Mouse (Mus musculus) forebrain, embryonic 11.5 days (tissue): ENCODE data around the gene Narfl. TPM values are rescaled to one million over a fixed set of nuclear protein-coding genes. Genes with fewer than 3 reads are reported as not detected.
A peak's percentile ranks its signal among the peaks of the same experiment; 100 is the strongest.

Experiments used
- ATAC-seq: fragments of 200-750 bp; cut with Nextera tagmentation; replicated peaks from 2 replicates; pipeline ENCODE4 v1.8.0; 2017; ENCODE audit warnings: moderate TSS enrichment; ENCODE audit not compliant: low FRiP score
- DNase-seq: peaks from one replicate; pipeline ENCODE4 v3.0.0-alpha.2; 2017; ENCODE audit warnings: low spot score
- H3K27ac ChIP-seq: fragments of 300-500 bp; sonication (generic); 2 replicates; pipeline ENCODE4 v1.5.1; 2014; ENCODE audit warnings: low read depth, low read length
- H3K27me3 ChIP-seq: fragments of 300-500 bp; sonication (generic); 2 replicates; pipeline ENCODE4 v1.6.1; 2014; ENCODE audit warnings: mild to moderate bottlenecking, low read length, mixed read lengths; ENCODE audit not compliant: control insufficient read depth, insufficient read depth
- H3K36me3 ChIP-seq: fragments of 300-500 bp; sonication (generic); 2 replicates; pipeline ENCODE4 v1.6.1; 2014; ENCODE audit warnings: mild to moderate bottlenecking, low read length, moderate library complexity, mixed read lengths; ENCODE audit not compliant: control insufficient read depth, insufficient read depth
- H3K4me1 ChIP-seq: fragments of 300-500 bp; sonication (generic); replicated peaks from 2 replicates; pipeline ENCODE4 v1.6.1; 2014; ENCODE audit warnings: low read length, mixed read lengths; ENCODE audit not compliant: control insufficient read depth, insufficient read depth
- H3K4me2 ChIP-seq: fragments of 300-500 bp; sonication (generic); 2 replicates; pipeline ENCODE4 v1.6.1; 2014; ENCODE audit warnings: low read depth, mild to moderate bottlenecking, low read length, moderate library complexity, mixed read lengths; ENCODE audit not compliant: severe bottlenecking
- H3K4me3 ChIP-seq: fragments of 300-500 bp; sonication (generic); 2 replicates; pipeline ENCODE4 v1.5.1; 2014; ENCODE audit warnings: low read depth, low read length
- H3K9ac ChIP-seq: fragments of 300-500 bp; sonication (generic); 2 replicates; pipeline ENCODE4 v1.6.1; 2014; ENCODE audit warnings: low read length
- H3K9me3 ChIP-seq: fragments of 300-500 bp; sonication (generic); 2 replicates; pipeline ENCODE4 v1.6.1; 2016; ENCODE audit warnings: low read length, mixed read lengths; ENCODE audit not compliant: control insufficient read depth
- WGBS: fragments of 180-500 bp; shearing (Covaris S2); extraction: QIAGEN DNeasy Blood & Tissue Kit; methylation state at CpG from one replicate; pipeline ENCODE4 v1.1.7; 2014; 5-methylcytosine and 5-hydroxymethylcytosine counted together
- microRNA-seq: library from miRNA; unstranded; fragments of <30 nt; microRNA quantifications from one replicate; pipeline ENCODE4, GENCODE M21; 2016; ENCODE audit not compliant: insufficient number of aligned reads
- polyA plus RNA-seq: library from polyadenylated mRNA; unstranded; fragments of >200 nt; fragmentation: Nextera tagmentation; extraction: Ambion mirVana; gene quantifications from 2 replicates; pipeline ENCODE4 v1.2.1, GENCODE M21; 2014

Narfl gene
- polyA plus RNA-seq, 1 experiment from 2014 or later = 24.5 TPM

DNA sequence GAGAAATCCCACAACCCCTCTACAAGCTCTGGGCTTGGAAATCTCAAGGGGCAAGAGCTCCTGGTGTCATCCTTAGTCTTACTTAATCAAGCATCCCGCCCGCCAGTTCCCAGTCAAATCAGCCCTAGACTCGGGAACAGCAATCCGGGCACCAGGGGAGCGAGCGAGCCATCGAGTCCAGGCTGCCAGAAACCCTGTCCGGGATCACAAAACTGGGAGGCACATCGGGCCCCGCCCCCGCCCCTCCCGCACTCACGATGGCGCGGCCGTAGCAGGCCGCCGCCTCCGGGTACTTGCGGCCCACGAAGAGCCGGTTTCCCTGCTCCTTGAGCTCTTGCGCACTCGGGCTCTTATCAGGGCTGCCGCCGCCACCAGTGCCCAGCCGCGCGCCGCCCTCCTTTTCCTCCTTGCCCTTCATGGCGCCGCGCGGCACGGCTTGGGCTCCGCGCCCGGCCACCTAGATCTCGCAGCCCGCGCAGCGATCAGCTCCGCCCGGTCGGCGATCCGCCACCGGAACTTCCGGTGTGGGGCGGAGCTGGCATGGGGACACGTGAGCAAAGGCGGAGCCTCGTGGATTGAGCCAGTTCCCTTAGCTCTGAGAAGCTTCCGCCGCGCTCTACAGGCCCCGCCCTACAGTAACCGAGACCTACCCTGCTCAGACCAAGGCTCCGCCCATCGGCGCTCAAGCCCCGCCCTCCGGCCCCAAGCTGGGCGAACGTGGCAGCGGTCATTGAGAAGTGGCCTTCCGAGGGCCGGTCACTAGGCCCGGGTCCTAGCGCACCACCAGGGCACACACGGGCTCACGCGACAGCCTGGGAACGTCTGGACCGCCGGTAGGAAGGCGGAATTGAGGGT lies 59.1 kb downstream of the Narfl start:
- Histone ChIP-seq H3K9ac (peak overlapping the region; percentile 87), H3K4me3 (peak overlapping the region; percentile 83), H3K9me3 (no peaks in the 10 kb centered on the region), H3K27me3 (no peaks in the 10 kb centered on the region), H3K4me1 (peaks cover 49% of the 10 kb centered on the region), H3K36me3 (peaks cover 9% of the 10 kb centered on the region; the same call in 1 of the 2 replicates), H3K4me2 (peak overlapping the region; percentile 95), H3K27ac (peak overlapping the region; percentile 96)
- WGBS = under 1% methylated on average over 71 of the region's 77 CpGs
- peak; percentile 99 for DNase-seq
- ATAC-seq = peak; percentile 89

Small RNA genes within 50 kb of the gene (microRNA-seq; reads per million reads assigned to microRNA genes)
- gene Gm25083 = not detected
- gene Mir3082 = not detected
- gene Mir6966 = not detected

Other genes with a start within 250 kb of the Narfl start
- gene Sox8, start 203.1 kb upstream of the Narfl start, polyA plus RNA-seq = 7.3 and 7.5 TPM in 2 replicates
- 18.3 and 20.7 TPM in 2 replicates for gene Lmf1, start 194.7 kb upstream of the Narfl start, polyA plus RNA-seq
- 0.92 and 1.8 TPM in 2 replicates for gene Gng13, start 56.6 kb upstream of the Narfl start, polyA plus RNA-seq
- 34.6 and 36.0 TPM in 2 replicates for gene Chtf18, start 46.4 kb upstream of the Narfl start, polyA plus RNA-seq
- 20.4 and 22.6 TPM in 2 replicates for gene Rpusd1, start 46.1 kb upstream of the Narfl start, polyA plus RNA-seq
- not detected in 2 replicates for gene Mslnl, start 37.7 kb upstream of the Narfl start, polyA plus RNA-seq
- not detected in 2 replicates for gene Msln, start 19.4 kb upstream of the Narfl start, polyA plus RNA-seq
- gene Haghl, start 11.9 kb downstream of the Narfl start, polyA plus RNA-seq = 75.0 and 76.1 TPM in 2 replicates
- 0.25 and 0.47 TPM in 2 replicates for gene Ccdc78, start 12.8 kb downstream of the Narfl start, polyA plus RNA-seq
- gene Fam173a, start 19.1 kb downstream of the Narfl start, polyA plus RNA-seq = 69.0 and 71.0 TPM in 2 replicates
- not detected in 2 replicates for gene AC134908.4, start 21.9 kb downstream of the Narfl start, polyA plus RNA-seq
- gene Metrn, start 23.4 kb downstream of the Narfl start, polyA plus RNA-seq = 20.3 and 23.3 TPM in 2 replicates
- 13.6 and 14.4 TPM in 2 replicates for gene Fbxl16, start 35.3 kb downstream of the Narfl start, polyA plus RNA-seq
- 28.4 and 33.6 TPM in 2 replicates for gene Wdr24, start 49.9 kb downstream of the Narfl start, polyA plus RNA-seq
- 50.6 and 59.2 TPM in 2 replicates for gene Jmjd8, start 55.1 kb downstream of the Narfl start, polyA plus RNA-seq
- 322 and 358 TPM in 2 replicates for gene Stub1, start 59.6 kb downstream of the Narfl start, polyA plus RNA-seq
- gene Rhbdl1, start 63.5 kb downstream of the Narfl start, polyA plus RNA-seq = 2.1 and 2.7 TPM in 2 replicates
- gene Gm20683, start 68.0 kb downstream of the Narfl start, polyA plus RNA-seq = 1.6 and 1.9 TPM in 2 replicates
- 9.1 and 12.2 TPM in 2 replicates for gene Rhot2, start 71.1 kb downstream of the Narfl start, polyA plus RNA-seq
- gene Wdr90, start 87.7 kb downstream of the Narfl start, polyA plus RNA-seq = 41.3 and 46.3 TPM in 2 replicates
- gene Mcrip2, start 95.0 kb downstream of the Narfl start, polyA plus RNA-seq = 8.9 and 13.1 TPM in 2 replicates
- 63.2 and 65.2 TPM in 2 replicates for gene Mettl26, start 101.3 kb downstream of the Narfl start, polyA plus RNA-seq
- gene Wfikkn1, start 107.1 kb downstream of the Narfl start, polyA plus RNA-seq = 0.72 and 1.1 TPM in 2 replicates
- 20.1 and 21.6 TPM in 2 replicates for gene Rab40c, start 146.0 kb downstream of the Narfl start, polyA plus RNA-seq
- 65.2 and 67.1 TPM in 2 replicates for gene Pigq, start 171.2 kb downstream of the Narfl start, polyA plus RNA-seq
- gene Nhlrc4, start 171.2 kb downstream of the Narfl start, polyA plus RNA-seq = 0.24 and 0.59 TPM in 2 replicates
- gene A930017K11Rik, start 178.8 kb downstream of the Narfl start, polyA plus RNA-seq = not detected in 2 replicates
- 31.4 and 33.1 TPM in 2 replicates for gene Capn15, start 212.0 kb downstream of the Narfl start, polyA plus RNA-seq